In genomic region chr2:26387713-26388112, GRCm38 (mm10) we compare ENCODE assay signal across 8 mouse cellular contexts. TPM values are rescaled to one million over a fixed set of nuclear protein-coding genes. Genes with fewer than 3 reads are reported as not detected.
A peak's percentile ranks its signal among the peaks of the same experiment; 100 is the strongest.
DNase-seq lines count a peak whose midpoint lies in the region; ATAC-seq and TF ChIP-seq lines count a peak whose summit lies in the region.

No protein-coding gene starts in this region.

- no peak for DNase-seq in heart, postnatal 25 days (ENCODE audit: low spot score)
- DNase-seq in ovary, postnatal 10 days (ENCODE audit: low spot score), result no peak
- no peak for DNase-seq in right cerebral cortex, postnatal 10 days (ENCODE audit: low spot score in 2 of 2)
- no peak for DNase-seq in left cerebral cortex, adult 11 months (ENCODE audit: low spot score)

- no peak for TF ChIP-seq POLR2A in bone marrow macrophage, adult 2 months (IDR thresholded peaks at IDR 0.05; ENCODE audit: borderline replicate concordance, low read depth, low read length)

- H3K9me3 ChIP-seq in heart, embryonic 13.5 days, result no peaks in the 10 kb centered on the region
- no peaks in the 10 kb centered on the region for H3K9me3 ChIP-seq in intestine, postnatal 0 days (ENCODE audit: control insufficient read depth)
- no peaks in the 10 kb centered on the region for H3K9me3 ChIP-seq in midbrain, embryonic 12.5 days

- no peak for ATAC-seq in heart, embryonic 13.5 days (ENCODE audit: extremely low read depth, insufficient number of reproducible peaks, low FRiP score, low TSS enrichment)
- no peak for ATAC-seq in intestine, postnatal 0 days
- no peak for ATAC-seq in midbrain, embryonic 12.5 days (ENCODE audit: low FRiP score, low read depth)

- peak overlapping the region; percentile 86 for H3K4me3 ChIP-seq in heart, embryonic 13.5 days
- H3K4me3 ChIP-seq in bone marrow macrophage, adult 2 months (ENCODE audit: insufficient read depth, low read length), result 0 out of 2 replicates have a peak overlapping the region, but pooled peaks have one; percentile 11
- H3K4me3 ChIP-seq in intestine, postnatal 0 days (ENCODE audit: low read depth, low read length), result no peak overlapping the region
- peak overlapping the region; percentile 98 for H3K4me3 ChIP-seq in midbrain, embryonic 12.5 days

- no peaks in the 10 kb centered on the region for H3K27me3 ChIP-seq in heart, embryonic 13.5 days (replicated peaks)
- H3K27me3 ChIP-seq in intestine, postnatal 0 days (replicated peaks; ENCODE audit: control insufficient read depth, insufficient read depth, low read length), result no peaks in the 10 kb centered on the region
- H3K27me3 ChIP-seq in midbrain, embryonic 12.5 days, result no peaks in the 10 kb centered on the region

- H3K9ac ChIP-seq in heart, embryonic 13.5 days, result peak overlapping the region; percentile 86
- peak overlapping the region; percentile 89; the same call in 1 of the 2 replicates for H3K9ac ChIP-seq in intestine, postnatal 0 days (ENCODE audit: low read depth, low read length)
- H3K9ac ChIP-seq in midbrain, embryonic 12.5 days (replicated peaks), result peak overlapping the region; percentile 95; the same call in 1 of the 2 replicates

- TF ChIP-seq CTCF in bone marrow macrophage, adult 2 months (IDR thresholded peaks at IDR 0.05; ENCODE audit: low read depth, low read length), result no peak
- no peak for TF ChIP-seq CTCF in intestine, postnatal 0 days (IDR thresholded peaks at IDR 0.05; ENCODE audit: low read depth)

- H3K27ac ChIP-seq in heart, embryonic 13.5 days (replicated peaks), result no peak overlapping the region
- no peak overlapping the region for H3K27ac ChIP-seq in bone marrow macrophage, adult 2 months (ENCODE audit: insufficient read depth, low read depth, low read length)
- no peak overlapping the region for H3K27ac ChIP-seq in intestine, postnatal 0 days (ENCODE audit: low read depth, low read length)
- H3K27ac ChIP-seq in midbrain, embryonic 12.5 days (replicated peaks), result no peak overlapping the region

- 84% methylated on average over 3 of the region's 3 CpGs for WGBS in heart, embryonic 13.5 days
- WGBS in intestine, postnatal 0 days, result 76% methylated on average over 3 of the region's 3 CpGs
- WGBS in midbrain, embryonic 12.5 days, result 84% methylated on average over 3 of the region's 3 CpGs

- peaks cover 72% of the 10 kb centered on the region for H3K36me3 ChIP-seq in heart, embryonic 13.5 days
- H3K36me3 ChIP-seq in intestine, postnatal 0 days (ENCODE audit: control insufficient read depth, insufficient read depth), result peaks cover 67% of the 10 kb centered on the region
- H3K36me3 ChIP-seq in midbrain, embryonic 12.5 days, result peaks cover 71% of the 10 kb centered on the region

- H3K4me1 ChIP-seq in heart, embryonic 13.5 days, result peaks cover 22% of the 10 kb centered on the region
- peaks cover 8% of the 10 kb centered on the region for H3K4me1 ChIP-seq in bone marrow macrophage, adult 2 months (ENCODE audit: control insufficient read depth, insufficient read depth, low read length)
- H3K4me1 ChIP-seq in intestine, postnatal 0 days (replicated peaks; ENCODE audit: control insufficient read depth, insufficient read depth, low read length), result no peaks in the 10 kb centered on the region
- H3K4me1 ChIP-seq in midbrain, embryonic 12.5 days, result peaks cover 21% of the 10 kb centered on the region

- H3K4me2 ChIP-seq in heart, embryonic 13.5 days, result peak overlapping the region; percentile 87
- peak overlapping the region; percentile 94; the same call in 1 of the 2 replicates for H3K4me2 ChIP-seq in intestine, postnatal 0 days (replicated peaks; ENCODE audit: low read depth)
- peak overlapping the region; percentile 99 for H3K4me2 ChIP-seq in midbrain, embryonic 12.5 days (replicated peaks)

- intact Hi-C loops in heart, postnatal 25 days (cut with DNase I), result no loop called here

RNA-seq across cellular contexts. Expression of gene Entr1, which starts 1.4 kb away (rescaled TPM):
- polyA plus RNA-seq in heart, embryonic 13.5 days (2015; fragmentation: Nextera tagmentation; extraction: Ambion mirVana), result 70.8 and 72.4 TPM in 2 replicates
- total RNA-seq in heart, postnatal 25 days (2021), result 10 to 100 TPM; 49.1 to 50.1 TPM
- 61.5 and 70.4 TPM in 2 replicates for polyA plus RNA-seq in bone marrow macrophage, adult 2 months (2012; ENCODE audit: insufficient read depth, insufficient read length, missing spikeins)
- polyA plus RNA-seq in intestine, postnatal 0 days (2015; fragmentation: Nextera tagmentation; extraction: Ambion mirVana), result 45.6 and 49.3 TPM in 2 replicates
- 169 and 170 TPM in 2 replicates for polyA plus RNA-seq in midbrain, embryonic 12.5 days (2016; fragmentation: Nextera tagmentation; extraction: Ambion mirVana)

RNA-seq across cellular contexts. Expression of gene Pmpca, which starts 1.4 kb away (rescaled TPM):
- 115 and 123 TPM in 2 replicates for polyA plus RNA-seq in heart, embryonic 13.5 days (2015; fragmentation: Nextera tagmentation; extraction: Ambion mirVana)
- total RNA-seq in heart, postnatal 25 days (2021), result 100 to 1,000 TPM; 129 to 130 TPM
- 38.5 and 51.6 TPM in 2 replicates for polyA plus RNA-seq in bone marrow macrophage, adult 2 months (2012; ENCODE audit: insufficient read depth, insufficient read length, missing spikeins)
- 46.4 and 47.6 TPM in 2 replicates for polyA plus RNA-seq in intestine, postnatal 0 days (2015; fragmentation: Nextera tagmentation; extraction: Ambion mirVana)
- polyA plus RNA-seq in midbrain, embryonic 12.5 days (2016; fragmentation: Nextera tagmentation; extraction: Ambion mirVana), result 126 and 128 TPM in 2 replicates

RNA-seq across cellular contexts. Expression of gene Snapc4, which starts 7.3 kb away (rescaled TPM):
- polyA plus RNA-seq in heart, embryonic 13.5 days (2015; fragmentation: Nextera tagmentation; extraction: Ambion mirVana), result 15.7 and 18.9 TPM in 2 replicates
- 10 to 100 TPM in 1 of 2 experiments, 1 to 10 TPM in 1; 8.9 to 11.2 TPM for total RNA-seq in heart, postnatal 25 days (2021)
- 16.3 and 18.3 TPM in 2 replicates for polyA plus RNA-seq in bone marrow macrophage, adult 2 months (2012; ENCODE audit: insufficient read depth, insufficient read length, missing spikeins)
- 5.6 and 6.7 TPM in 2 replicates for polyA plus RNA-seq in intestine, postnatal 0 days (2015; fragmentation: Nextera tagmentation; extraction: Ambion mirVana)
- polyA plus RNA-seq in midbrain, embryonic 12.5 days (2016; fragmentation: Nextera tagmentation; extraction: Ambion mirVana), result 36.9 and 41.5 TPM in 2 replicates

RNA-seq across cellular contexts. Expression of gene Inpp5e, which starts 21.3 kb away (rescaled TPM):
- 13.2 and 15.5 TPM in 2 replicates for polyA plus RNA-seq in heart, embryonic 13.5 days (2015; fragmentation: Nextera tagmentation; extraction: Ambion mirVana)
- 10 to 100 TPM; 15.2 to 16.9 TPM for total RNA-seq in heart, postnatal 25 days (2021)
- polyA plus RNA-seq in bone marrow macrophage, adult 2 months (2012; ENCODE audit: insufficient read depth, insufficient read length, missing spikeins), result 19.0 and 20.6 TPM in 2 replicates
- 6.8 TPM in 2 replicates for polyA plus RNA-seq in intestine, postnatal 0 days (2015; fragmentation: Nextera tagmentation; extraction: Ambion mirVana)
- polyA plus RNA-seq in midbrain, embryonic 12.5 days (2016; fragmentation: Nextera tagmentation; extraction: Ambion mirVana), result 31.4 and 33.8 TPM in 2 replicates

RNA-seq across cellular contexts. Expression of gene Card9, which starts 27.0 kb away (rescaled TPM):
- polyA plus RNA-seq in heart, embryonic 13.5 days (2015; fragmentation: Nextera tagmentation; extraction: Ambion mirVana), result 0.41 and 0.62 TPM in 2 replicates
- total RNA-seq in heart, postnatal 25 days (2021), result 1 to 10 TPM; 1.8 to 1.9 TPM
- polyA plus RNA-seq in bone marrow macrophage, adult 2 months (2012; ENCODE audit: insufficient read depth, insufficient read length, missing spikeins), result 72.6 and 76.8 TPM in 2 replicates
- polyA plus RNA-seq in intestine, postnatal 0 days (2015; fragmentation: Nextera tagmentation; extraction: Ambion mirVana), result 0.26 and 0.33 TPM in 2 replicates
- polyA plus RNA-seq in midbrain, embryonic 12.5 days (2016; fragmentation: Nextera tagmentation; extraction: Ambion mirVana), result 2.0 and 2.1 TPM in 2 replicates
